7 mouse cellular contexts compared by ENCODE assay signal in genomic region chr6:121246037-121246361, GRCm38 (mm10). TPM values are rescaled to one million over a fixed set of nuclear protein-coding genes. Genes with fewer than 3 reads are reported as not detected.
A peak's percentile ranks its signal among the peaks of the same experiment; 100 is the strongest.
DNase-seq lines count a peak whose midpoint lies in the region; ATAC-seq and TF ChIP-seq lines count a peak whose summit lies in the region.

No protein-coding gene starts in this region.

- H3K4me1 ChIP-seq in spleen, adult 2 months (ENCODE audit: control insufficient read depth, insufficient read depth, insufficient read length): peaks cover 9% of the 10 kb centered on the region
- peaks cover 2% of the 10 kb centered on the region; the same call in 1 of the 2 replicates for H3K4me1 ChIP-seq in forebrain, embryonic 11.5 days (replicated peaks; ENCODE audit: control insufficient read depth, insufficient read depth, low read length)
- H3K4me1 ChIP-seq in liver, embryonic 11.5 days (replicated peaks; ENCODE audit: control insufficient read depth, insufficient read depth, low read length): peaks cover 8% of the 10 kb centered on the region; the same call in 1 of the 2 replicates

- no peak for DNase-seq in spleen, adult 2 months (ENCODE audit: low read depth in 1 of 2, low spot score in 2 of 2)
- DNase-seq in spleen, postnatal 14 days (ENCODE audit: low spot score in 2 of 2): no peak
- no peak for DNase-seq in forebrain, embryonic 11.5 days (ENCODE audit: low spot score)
- no peak for DNase-seq in liver, embryonic 11.5 days (ENCODE audit: low spot score)
- no peak for DNase-seq in embryo, embryonic 11 days
- DNase-seq in gastrocnemius, postnatal 25 days: no peak
- DNase-seq in layer of hippocampus, adult 18-20 months (ENCODE audit: low spot score in 2 of 2): no peak

- peak overlapping the region; percentile 54 for H3K9ac ChIP-seq in forebrain, embryonic 11.5 days (ENCODE audit: low read length)
- H3K9ac ChIP-seq in liver, embryonic 11.5 days (ENCODE audit: low read depth, low read length): peak overlapping the region; percentile 60

- TF ChIP-seq POLR2A in spleen, adult 2 months (IDR thresholded peaks at IDR 0.05; ENCODE audit: low read depth, low read length): no peak

- H3K36me3 ChIP-seq in spleen, adult 2 months (ENCODE audit: control insufficient read depth, insufficient read depth, low read length): no peaks in the 10 kb centered on the region
- H3K36me3 ChIP-seq in forebrain, embryonic 11.5 days (ENCODE audit: control insufficient read depth, insufficient read depth, low read length): no peaks in the 10 kb centered on the region
- H3K36me3 ChIP-seq in liver, embryonic 11.5 days (ENCODE audit: control insufficient read depth, insufficient read depth, low read length): no peaks in the 10 kb centered on the region

- ATAC-seq in forebrain, embryonic 11.5 days (replicated peaks; ENCODE audit: low FRiP score): no peak
- no peak; the same call in 1 of the 2 replicates for ATAC-seq in liver, embryonic 11.5 days (replicated peaks; ENCODE audit: low FRiP score)

- peak overlapping the region; percentile 83 for H3K4me3 ChIP-seq in spleen, adult 2 months (ENCODE audit: extremely low read depth, insufficient read depth, insufficient read length)
- H3K4me3 ChIP-seq in forebrain, embryonic 11.5 days (ENCODE audit: low read depth, low read length): peak overlapping the region; percentile 49
- H3K4me3 ChIP-seq in liver, embryonic 11.5 days (ENCODE audit: low read depth, low read length): peak overlapping the region; percentile 69

- no peak for TF ChIP-seq CTCF in spleen, adult 2 months (IDR thresholded peaks at IDR 0.05; ENCODE audit: extremely low read depth, insufficient read depth, insufficient read length, insufficient replicate concordance)

- peak overlapping the region; percentile 66 for H3K4me2 ChIP-seq in forebrain, embryonic 11.5 days (ENCODE audit: low read depth, low read length, severe bottlenecking)
- peak overlapping the region; percentile 64 for H3K4me2 ChIP-seq in liver, embryonic 11.5 days

- WGBS in spleen, adult 2 months: 6% methylated on average over 4 of the region's 4 CpGs
- WGBS in forebrain, embryonic 11.5 days: 17% methylated on average over 4 of the region's 4 CpGs
- WGBS in liver, embryonic 11.5 days: 16% methylated on average over 4 of the region's 4 CpGs

- no peaks in the 10 kb centered on the region for H3K9me3 ChIP-seq in forebrain, embryonic 11.5 days (ENCODE audit: control insufficient read depth, low read length)
- no peaks in the 10 kb centered on the region for H3K9me3 ChIP-seq in liver, embryonic 11.5 days (ENCODE audit: control insufficient read depth, low read length)

- peak overlapping the region; percentile 77; the same call in 1 of the 2 replicates for H3K27ac ChIP-seq in spleen, adult 2 months (ENCODE audit: insufficient read depth, low read length)
- no peak overlapping the region for H3K27ac ChIP-seq in forebrain, embryonic 11.5 days (ENCODE audit: low read depth, low read length)
- peak overlapping the region; percentile 40; the same call in 1 of the 2 replicates for H3K27ac ChIP-seq in liver, embryonic 11.5 days (ENCODE audit: low read depth, low read length)

- no peaks in the 10 kb centered on the region for H3K27me3 ChIP-seq in spleen, adult 2 months (ENCODE audit: control insufficient read depth, insufficient read depth, low read length)
- no peaks in the 10 kb centered on the region for H3K27me3 ChIP-seq in forebrain, embryonic 11.5 days (ENCODE audit: control insufficient read depth, insufficient read depth, low read length)
- no peaks in the 10 kb centered on the region; the same call in 1 of the 2 replicates for H3K27me3 ChIP-seq in liver, embryonic 11.5 days (replicated peaks; ENCODE audit: control insufficient read depth, insufficient read depth, low read length)

RNA-seq across cellular contexts. Expression of gene Usp18, which starts 0.3 kb away (rescaled TPM):
- 8.5 and 9.9 TPM in 2 replicates for polyA plus RNA-seq in spleen, adult 2 months (2012; rRNA removed)
- polyA plus RNA-seq in forebrain, embryonic 11.5 days (2014; fragmentation: Nextera tagmentation; extraction: Ambion mirVana): 1.2 and 1.3 TPM in 2 replicates
- polyA plus RNA-seq in liver, embryonic 11.5 days (2014; fragmentation: Nextera tagmentation; extraction: Ambion mirVana): 3.6 and 5.5 TPM in 2 replicates
- total RNA-seq in gastrocnemius, postnatal 25 days (2021): under 1 TPM; 0.64 to 0.70 TPM
- total RNA-seq in layer of hippocampus, adult 18-20 months (2021): under 1 TPM; 0.30 to 0.64 TPM

RNA-seq across cellular contexts. Expression of gene Tuba8, which starts 35.5 kb away (rescaled TPM):
- 1.2 TPM in 2 replicates for polyA plus RNA-seq in spleen, adult 2 months (2012; rRNA removed)
- 0.35 and 0.39 TPM in 2 replicates for polyA plus RNA-seq in forebrain, embryonic 11.5 days (2014; fragmentation: Nextera tagmentation; extraction: Ambion mirVana)
- 10.5 and 11.5 TPM in 2 replicates for polyA plus RNA-seq in liver, embryonic 11.5 days (2014; fragmentation: Nextera tagmentation; extraction: Ambion mirVana)
- total RNA-seq in gastrocnemius, postnatal 25 days (2021): 100 to 1,000 TPM; 179 to 215 TPM
- total RNA-seq in layer of hippocampus, adult 18-20 months (2021): 1 to 10 TPM; 6.3 to 7.8 TPM

RNA-seq across cellular contexts. Expression of gene Slc6a13, which starts 54.0 kb away (rescaled TPM):
- 1.5 and 2.1 TPM in 2 replicates for polyA plus RNA-seq in spleen, adult 2 months (2012; rRNA removed)
- polyA plus RNA-seq in forebrain, embryonic 11.5 days (2014; fragmentation: Nextera tagmentation; extraction: Ambion mirVana): 1.2 and 1.3 TPM in 2 replicates
- 17.6 and 18.7 TPM in 2 replicates for polyA plus RNA-seq in liver, embryonic 11.5 days (2014; fragmentation: Nextera tagmentation; extraction: Ambion mirVana)
- total RNA-seq in gastrocnemius, postnatal 25 days (2021): under 1 TPM; 0.79 to 0.86 TPM
- total RNA-seq in layer of hippocampus, adult 18-20 months (2021): 10 to 100 TPM in 1 of 2 experiments, 1 to 10 TPM in 1; 8.9 to 11.6 TPM
